Mouse (Mus musculus): Measurements from ENCODE around the gene Cep170.

- TF ChIP-seq CTCF (IDR thresholded peaks at IDR 0.05; ENCODE audit: control insufficient read depth, insufficient read depth, insufficient replicate concordance, low read depth, low read length) (no peak), POLR2A (IDR thresholded peaks at IDR 0.05; ENCODE audit: control insufficient read depth, low read depth, low read length) (no peak)
Observed at GRCm38 (mm10) chr1:176833948-176834347, 20.1 kb upstream of the Cep170 start.

Measured in testis, adult 2 months (tissue).